Mouse (Mus musculus): ENCODE data around the gene Triap1.
"Not testable (repeated sequence)": the region's sequence is repeated elsewhere in the genome, so short reads cannot be mapped to it uniquely, and the experiment has no call there.

Gene Triap1

GRCm38 (mm10) chr5:115340577-115341313 lies at the start of gene Triap1, which contains the start of gene Gatc:
TSS of gene Triap1 (plus strand) at chr5:115341225.
TSS of gene Gatc (minus strand) at chr5:115341178.
- peak; percentile 83 for DNase-seq (ENCODE audit: low spot score)

GRCm38 (mm10) chr5:115294173-115294572 lies 46.9 kb upstream of the Triap1 start:
- peak; percentile 19 for DNase-seq (ENCODE audit: low spot score)

- no peak for DNase-seq (ENCODE audit: low spot score)
Observed at GRCm38 (mm10) chr5:115296347-115296746, 44.7 kb upstream of the Triap1 start.

- peak; percentile 67 for DNase-seq (ENCODE audit: low spot score)
Observed at GRCm38 (mm10) chr5:115300035-115300744, 40.8 kb upstream of the Triap1 start.

GRCm38 (mm10) chr5:115300792-115301614 lies 40.0 kb upstream of the Triap1 start, which contains the start of gene Dynll1:
TSS of gene Dynll1 (minus strand) at chr5:115300999.
- peak; percentile 98 for DNase-seq (ENCODE audit: low spot score)

GRCm38 (mm10) chr5:115301615-115302014 lies 39.4 kb upstream of the Triap1 start:
- no peak for DNase-seq (ENCODE audit: low spot score)

- DNase-seq (ENCODE audit: low spot score): not testable (repeated sequence)
Observed at GRCm38 (mm10) chr5:115302190-115302589, 38.8 kb upstream of the Triap1 start.

GRCm38 (mm10) chr5:115312354-115312753 lies 28.7 kb upstream of the Triap1 start:
- no peak for DNase-seq (ENCODE audit: low spot score)

GRCm38 (mm10) chr5:115312816-115313667 lies 28.0 kb upstream of the Triap1 start:
- no peak for DNase-seq (ENCODE audit: low spot score)

GRCm38 (mm10) chr5:115313668-115313943 lies 27.4 kb upstream of the Triap1 start:
- DNase-seq (ENCODE audit: low spot score): peak; percentile 3

GRCm38 (mm10) chr5:115316968-115317644 lies 23.9 kb upstream of the Triap1 start:
- DNase-seq (ENCODE audit: low spot score): no peak

- DNase-seq (ENCODE audit: low spot score): no peak
Observed at GRCm38 (mm10) chr5:115317645-115318328, 23.2 kb upstream of the Triap1 start.

GRCm38 (mm10) chr5:115319004-115319940 lies 21.8 kb upstream of the Triap1 start:
- peak; percentile 25 for DNase-seq (ENCODE audit: low spot score)

- DNase-seq (ENCODE audit: low spot score): no peak
Observed at GRCm38 (mm10) chr5:115326256-115326831, 14.7 kb upstream of the Triap1 start.

- peak; percentile 91 for DNase-seq (ENCODE audit: low spot score)
Observed at GRCm38 (mm10) chr5:115326875-115327609, 14.0 kb upstream of the Triap1 start, which contains the start of gene Srsf9. TSS of gene Srsf9 (plus strand) at chr5:115327177.

- peak; percentile 19 for DNase-seq (ENCODE audit: low spot score)
Observed at GRCm38 (mm10) chr5:115327610-115328548, 13.1 kb upstream of the Triap1 start.

- DNase-seq (ENCODE audit: low spot score): no peak
Observed at GRCm38 (mm10) chr5:115330955-115331354, 10.1 kb upstream of the Triap1 start.

Measured in T-cell, adult 2 months (primary cell).